Mouse (Mus musculus): ENCODE results near the gene E330021D16Rik. TPM values are rescaled to one million over a fixed set of nuclear protein-coding genes. Genes with fewer than 3 reads are reported as not detected.

Gene E330021D16Rik
- polyA plus RNA-seq, 1 experiment from 2014 or later = not detected

GRCm38 (mm10) chr6:136364008-136364407, 51.4 kb downstream of the E330021D16Rik start:
- no peaks in the 10 kb centered on the region for H3K36me3 ChIP-seq (ENCODE audit: control insufficient read depth, insufficient read depth, low read length)
- no peak overlapping the region for H3K4me3 ChIP-seq (ENCODE audit: low read depth, low read length)
- ATAC-seq (replicated peaks; ENCODE audit: low FRiP score, low TSS enrichment, low read depth) (no peak), DNase-seq (ENCODE audit: low spot score) (no peak)
- no peaks in the 10 kb centered on the region for H3K4me1 ChIP-seq (replicated peaks; ENCODE audit: control insufficient read depth, insufficient read depth, low read length)
- H3K9ac ChIP-seq (ENCODE audit: low read length) = no peak overlapping the region
- no peak overlapping the region for H3K27ac ChIP-seq (ENCODE audit: low read depth)
- no peaks in the 10 kb centered on the region for H3K9me3 ChIP-seq (ENCODE audit: control insufficient read depth, low read length)
- 78% methylated on average over 4 of the region's 4 CpGs for WGBS
- H3K4me2 ChIP-seq (ENCODE audit: low read length) = no peak overlapping the region
- no peaks in the 10 kb centered on the region for H3K27me3 ChIP-seq (replicated peaks; ENCODE audit: control insufficient read depth, insufficient read depth, low read length)

- Histone ChIP-seq H3K27ac (ENCODE audit: low read depth) (no peak overlapping the region), H3K9ac (ENCODE audit: low read length) (no peak overlapping the region), H3K9me3 (ENCODE audit: control insufficient read depth, low read length) (no peaks in the 10 kb centered on the region), H3K4me1 (replicated peaks; ENCODE audit: control insufficient read depth, insufficient read depth, low read length) (no peaks in the 10 kb centered on the region), H3K36me3 (ENCODE audit: control insufficient read depth, insufficient read depth, low read length) (no peaks in the 10 kb centered on the region), H3K27me3 (replicated peaks; ENCODE audit: control insufficient read depth, insufficient read depth, low read length) (no peaks in the 10 kb centered on the region), H3K4me2 (ENCODE audit: low read length) (no peak overlapping the region), H3K4me3 (ENCODE audit: low read depth, low read length) (no peak overlapping the region)
- DNase-seq (ENCODE audit: low spot score) (no peak), ATAC-seq (replicated peaks; ENCODE audit: low FRiP score, low TSS enrichment, low read depth) (no peak)
- WGBS = 86% methylated on average over 8 of the region's 8 CpGs
Measured at GRCm38 (mm10) chr6:136363313-136363712, 52.1 kb downstream of the E330021D16Rik start.

GRCm38 (mm10) chr6:136358471-136358870, 56.9 kb downstream of the E330021D16Rik start:
- H3K4me3 ChIP-seq (ENCODE audit: low read depth, low read length) = no peak overlapping the region
- H3K36me3 ChIP-seq (ENCODE audit: control insufficient read depth, insufficient read depth, low read length) = no peaks in the 10 kb centered on the region
- ATAC-seq (replicated peaks; ENCODE audit: low FRiP score, low TSS enrichment, low read depth) (no peak), DNase-seq (ENCODE audit: low spot score) (no peak)
- H3K4me1 ChIP-seq (replicated peaks; ENCODE audit: control insufficient read depth, insufficient read depth, low read length) = no peaks in the 10 kb centered on the region
- WGBS = 69% methylated on average over 5 of the region's 5 CpGs
- no peak overlapping the region for H3K9ac ChIP-seq (ENCODE audit: low read length)
- H3K27ac ChIP-seq (ENCODE audit: low read depth) = no peak overlapping the region
- H3K9me3 ChIP-seq (ENCODE audit: control insufficient read depth, low read length) = no peaks in the 10 kb centered on the region
- no peaks in the 10 kb centered on the region for H3K27me3 ChIP-seq (replicated peaks; ENCODE audit: control insufficient read depth, insufficient read depth, low read length)
- no peak overlapping the region for H3K4me2 ChIP-seq (ENCODE audit: low read length)

- ATAC-seq (replicated peaks; ENCODE audit: low FRiP score, low TSS enrichment, low read depth) = no peak; the same call in 1 of the 2 replicates
- Histone ChIP-seq H3K36me3 (ENCODE audit: control insufficient read depth, insufficient read depth, low read length) (no peaks in the 10 kb centered on the region), H3K27me3 (replicated peaks; ENCODE audit: control insufficient read depth, insufficient read depth, low read length) (no peaks in the 10 kb centered on the region), H3K9ac (ENCODE audit: low read length) (no peak overlapping the region), H3K4me2 (ENCODE audit: low read length) (no peak overlapping the region), H3K4me3 (ENCODE audit: low read depth, low read length) (no peak overlapping the region), H3K9me3 (ENCODE audit: control insufficient read depth, low read length) (no peaks in the 10 kb centered on the region), H3K4me1 (replicated peaks; ENCODE audit: control insufficient read depth, insufficient read depth, low read length) (no peaks in the 10 kb centered on the region), H3K27ac (ENCODE audit: low read depth) (no peak overlapping the region)
- 35% methylated on average over 11 of the region's 11 CpGs for WGBS
- DNase-seq (ENCODE audit: low spot score) = peak; percentile 89
Measured at GRCm38 (mm10) chr6:136353399-136354184, 61.8 kb downstream of the E330021D16Rik start.

Other genes starting within 250 kb of the E330021D16Rik start
- gene Grin2b, start 242.1 kb downstream of the E330021D16Rik start, polyA plus RNA-seq (2014; fragmentation: Nextera tagmentation; extraction: Ambion mirVana) = 0.77 and 1.2 TPM in 2 replicates
- not detected in 2 replicates for gene Gm8994, start 88.0 kb downstream of the E330021D16Rik start, polyA plus RNA-seq (2014; fragmentation: Nextera tagmentation; extraction: Ambion mirVana)
- gene Atf7ip, start 90.6 kb upstream of the E330021D16Rik start, polyA plus RNA-seq (2014; fragmentation: Nextera tagmentation; extraction: Ambion mirVana) = 32.9 and 36.0 TPM in 2 replicates
- 6.1 and 7.5 TPM in 2 replicates for gene Plbd1, start 246.4 kb upstream of the E330021D16Rik start, polyA plus RNA-seq (2014; fragmentation: Nextera tagmentation; extraction: Ambion mirVana)